Mouse (Mus musculus): ENCODE data around the gene Eps15.

DNA sequence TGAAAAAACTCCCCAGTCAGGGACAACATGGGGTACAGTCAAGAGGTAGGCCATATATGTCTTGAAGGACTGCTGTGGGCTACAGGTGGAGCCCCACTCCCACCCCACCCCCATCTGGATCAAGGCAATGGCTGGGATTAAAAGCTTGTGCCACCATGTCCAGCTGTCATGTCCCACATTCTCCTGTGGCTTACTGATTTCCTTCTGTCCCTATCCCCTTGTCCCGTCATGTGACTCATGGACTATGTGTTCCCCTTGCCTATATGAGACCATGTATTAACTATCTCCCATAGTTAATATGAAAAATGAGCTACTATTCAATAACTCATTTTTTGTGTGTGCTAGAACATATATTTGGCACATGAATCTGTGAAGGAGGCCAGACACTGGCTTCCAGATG lies 154.2 kb downstream of the Eps15 start:
- TF ChIP-seq CTCF (IDR thresholded peaks at IDR 0.05; ENCODE audit: extremely low read depth, insufficient read depth, insufficient read length, insufficient replicate concordance) (no peak), POLR2A (IDR thresholded peaks at IDR 0.05; ENCODE audit: low read depth, low read length) (no peak)
